9 mouse cellular contexts compared by ENCODE assay signal in the genomic region with DNA sequence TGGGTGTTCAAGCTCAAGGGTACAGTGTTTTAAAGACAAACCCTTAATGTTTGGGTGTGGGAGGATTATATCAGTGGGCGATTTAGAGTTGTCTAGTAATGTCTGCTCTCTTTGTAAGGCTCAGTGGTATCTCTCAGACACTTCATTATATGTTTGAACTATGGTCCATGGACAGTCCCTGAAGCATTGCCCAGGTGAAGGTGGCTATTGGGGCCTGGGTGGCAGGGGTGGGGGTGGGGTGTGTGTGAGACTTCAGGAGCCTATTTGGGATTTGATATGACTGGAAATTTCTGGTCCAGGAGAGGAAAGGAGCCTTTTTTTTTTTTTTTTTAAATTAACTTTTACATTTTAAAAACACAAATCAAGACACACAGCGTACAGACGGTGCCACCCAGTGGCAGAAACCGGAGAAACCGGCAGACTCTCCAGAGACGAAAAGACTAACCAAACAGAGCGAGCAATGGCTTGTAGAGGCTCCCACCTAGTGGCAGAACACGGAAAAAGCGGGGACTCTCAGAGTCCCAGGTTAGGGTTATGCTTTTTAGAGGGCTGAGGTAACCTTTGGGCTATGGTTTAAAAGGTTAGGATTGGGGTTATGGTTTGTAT. TPM values are rescaled to one million over a fixed set of nuclear protein-coding genes. Genes with fewer than 3 reads are reported as not detected.
DNase-seq lines count a peak whose midpoint lies in the region; ATAC-seq and TF ChIP-seq lines count a peak whose summit lies in the region.
"Had no signal": no experiment of that assay in that cellular context is flagged by ENCODE, and none has a peak within 500 bp of the region (broad histone marks: within the 10 kb centered on the region; RNA-seq: fewer than 3 reads in every experiment).

No protein-coding gene starts in this region.

- no peak for TF ChIP-seq EP300 in CH12.LX (IDR thresholded peaks at IDR 0.05; ENCODE audit: low read length)

- H3K9me3 ChIP-seq in CH12.LX (replicated peaks; ENCODE audit: low read length) = no peaks in the 10 kb centered on the region
- H3K9me3 ChIP-seq in forebrain, embryonic 15.5 days = no peaks in the 10 kb centered on the region
- no peaks in the 10 kb centered on the region for H3K9me3 ChIP-seq in lung, embryonic 14.5 days (ENCODE audit: low read depth, low read length)
- H3K9me3 ChIP-seq: heart, embryonic 13.5 days had no signal

- peak; percentile 96 for ATAC-seq in forebrain, embryonic 15.5 days (replicated peaks)
- peak; percentile 90 for ATAC-seq in lung, embryonic 14.5 days (ENCODE audit: insufficient read depth)

- DNase-seq in CH12.LX (ENCODE audit: extremely low read depth) = peak; percentile 90
- peak; percentile 43 for DNase-seq in c-Kit-positive CD71-positive TER-119-negative erythroid progenitor cells, embryonic 14.5 days (ENCODE audit: low read depth)
- peak; percentile 91 for DNase-seq in heart, postnatal 4 days
- DNase-seq in layer of hippocampus, adult 2 months (ENCODE audit: low spot score in 2 of 2) = peak; percentile 88 to 92
- peak; percentile 97 for DNase-seq in lung, embryonic 14.5 days
- peak; percentile 49 for DNase-seq in ovary, postnatal 10 days (ENCODE audit: low spot score)
- peak; percentile 90 for DNase-seq in thymus, postnatal 0 days (ENCODE audit: low spot score)

- TF ChIP-seq CTCF in CH12.LX (conservative IDR thresholded peaks at IDR 0.05 in 1 of 2, IDR thresholded peaks at IDR 0.05 in 1 of 2; ENCODE audit: low read depth in 2 of 2, low read length in 2 of 2) = peak; percentile 53 to 100; a peak in 3 of 4 replicates
- TF ChIP-seq CTCF in layer of hippocampus, adult 2 months (conservative IDR thresholded peaks at IDR 0.05) = peak; percentile 98
- peak; percentile 94 for TF ChIP-seq CTCF in lung, embryonic 14.5 days (IDR thresholded peaks at IDR 0.05; ENCODE audit: low read depth)

- no peak; the same call in none of the 2 replicates for TF ChIP-seq RAD21 in CH12.LX (IDR thresholded peaks at IDR 0.05; ENCODE audit: low read depth, low read length)

- H3K27ac ChIP-seq in CH12.LX (ENCODE audit: insufficient read depth, low read depth) = no peak overlapping the region
- no peak overlapping the region for H3K27ac ChIP-seq in forebrain, embryonic 15.5 days (replicated peaks)
- no peak overlapping the region for H3K27ac ChIP-seq in layer of hippocampus, adult 2 months
- H3K27ac ChIP-seq in lung, embryonic 14.5 days (ENCODE audit: low read depth) = no peak overlapping the region
- H3K27ac ChIP-seq: heart, embryonic 13.5 days had no signal

- in situ Hi-C loops in CH12.LX (cut with MboI; ENCODE audit: low pct_ligation_motif_present, low pct_unique_long_range_greater_than_20kb, low sequenced_read_pairs) = loop anchor here (5.0 to 10.0 kb wide), 2 partner anchors 37 to 64 kb away; no protein-coding TSS in a partner anchor

- H3K9ac ChIP-seq in CH12.LX (ENCODE audit: insufficient read depth, low read depth) = no peak overlapping the region
- H3K9ac ChIP-seq in forebrain, embryonic 15.5 days (replicated peaks) = no peak overlapping the region
- H3K9ac ChIP-seq in lung, embryonic 14.5 days = no peak overlapping the region
- H3K9ac ChIP-seq: heart, embryonic 13.5 days had no signal

- dilution Hi-C loops in CH12.LX (cut with MboI; ENCODE audit: extremely low pct_ligation_motif_present, extremely low pct_unique_long_range_greater_than_20kb, low sequenced_read_pairs) = no loop called here

- no peaks in the 10 kb centered on the region for H3K27me3 ChIP-seq in CH12.LX (replicated peaks)
- H3K27me3 ChIP-seq in forebrain, embryonic 15.5 days = no peaks in the 10 kb centered on the region
- H3K27me3 ChIP-seq in lung, embryonic 14.5 days (ENCODE audit: insufficient read depth, low read length) = no peaks in the 10 kb centered on the region

- no peaks in the 10 kb centered on the region for H3K36me3 ChIP-seq in CH12.LX (replicated peaks in 1 of 2; ENCODE audit: control insufficient read depth in 1 of 2, insufficient read depth in 1 of 2, low read length in 1 of 2)
- no peaks in the 10 kb centered on the region for H3K36me3 ChIP-seq in forebrain, embryonic 15.5 days
- no peaks in the 10 kb centered on the region for H3K36me3 ChIP-seq in lung, embryonic 14.5 days (ENCODE audit: insufficient read depth)
- H3K36me3 ChIP-seq: heart, embryonic 13.5 days had no signal

- peaks cover 0 to 7% of the 10 kb centered on the region in 2 experiments; a peak in 1 of 4 replicates for H3K4me1 ChIP-seq in CH12.LX (ENCODE audit: control insufficient read depth in 1 of 2, insufficient read depth in 2 of 2)
- no peaks in the 10 kb centered on the region for H3K4me1 ChIP-seq in forebrain, embryonic 15.5 days
- H3K4me1 ChIP-seq in lung, embryonic 14.5 days (ENCODE audit: insufficient read depth) = no peaks in the 10 kb centered on the region
- H3K4me1 ChIP-seq: heart, embryonic 13.5 days had no signal

- no peak overlapping the region for H3K4me2 ChIP-seq in CH12.LX (ENCODE audit: insufficient read depth, low read depth, poor library complexity, severe bottlenecking)
- no peak overlapping the region for H3K4me2 ChIP-seq in forebrain, embryonic 15.5 days (replicated peaks)
- no peak overlapping the region for H3K4me2 ChIP-seq in lung, embryonic 14.5 days
- H3K4me2 ChIP-seq: heart, embryonic 13.5 days had no signal

- H3K4me3 ChIP-seq in CH12.LX (replicated peaks in 1 of 3; ENCODE audit: low read depth in 2 of 3, low read length in 2 of 3, poor library complexity in 1 of 3) = no peak overlapping the region
- H3K4me3 ChIP-seq in forebrain, embryonic 15.5 days = no peak overlapping the region
- H3K4me3 ChIP-seq in layer of hippocampus, adult 2 months = no peak overlapping the region
- H3K4me3 ChIP-seq in lung, embryonic 14.5 days (ENCODE audit: low read depth, low read length) = no peak overlapping the region
- H3K4me3 ChIP-seq: heart, embryonic 13.5 days had no signal

- H3K79me2 ChIP-seq in CH12.LX (replicated peaks; ENCODE audit: control insufficient read depth, extremely low read depth, insufficient read depth, poor library complexity, severe bottlenecking) = no peaks in the 10 kb centered on the region

- 1% methylated on average over 9 of the region's 9 CpGs for WGBS in forebrain, embryonic 15.5 days
- WGBS in lung, embryonic 14.5 days = 1% methylated on average over 9 of the region's 9 CpGs

- no peak for TF ChIP-seq POLR2A in CH12.LX (IDR thresholded peaks at IDR 0.05; ENCODE audit: low read depth, low read length)

TF ChIP-seq in CH12.LX, 34 proteins besides CTCF, POLR2A, EP300 and RAD21 (continues in another document):
- TF ChIP-seq POLR2AphosphoS2 (IDR thresholded peaks at IDR 0.05; ENCODE audit: low read depth, low read length) (no peak), TBP (conservative IDR thresholded peaks at IDR 0.05; ENCODE audit: low read depth, low read length) (no peak), USF1 (IDR thresholded peaks at IDR 0.05; ENCODE audit: low read depth, low read length) (no peak), TCF12 (IDR thresholded peaks at IDR 0.05; ENCODE audit: low read depth, low read length) (no peak), KAT2A (IDR thresholded peaks at IDR 0.05; ENCODE audit: insufficient replicate concordance, low read length) (no peak), SIN3A (IDR thresholded peaks at IDR 0.05; ENCODE audit: low read length) (no peak), HCFC1 (IDR thresholded peaks at IDR 0.05; ENCODE audit: low read depth, low read length) (0 out of 2 replicates have a peak, but pooled peaks have one; percentile 22), IRF4 (IDR thresholded peaks at IDR 0.05; ENCODE audit: low read depth, low read length) (peak; percentile 68), ETS1 (conservative IDR thresholded peaks at IDR 0.05; ENCODE audit: low read depth, low read length) (no peak), ZKSCAN1 (IDR thresholded peaks at IDR 0.05; ENCODE audit: borderline replicate concordance, low read depth, low read length) (no peak), UBTF (IDR thresholded peaks at IDR 0.05; ENCODE audit: low read depth, low read length) (no peak), JUN (IDR thresholded peaks at IDR 0.05; ENCODE audit: insufficient read depth, low read depth, low read length) (no peak), GABPA (IDR thresholded peaks at IDR 0.05; ENCODE audit: insufficient replicate concordance, low read depth, low read length) (no peak), USF2 (conservative IDR thresholded peaks at IDR 0.05; ENCODE audit: low read depth, low read length) (no peak), CHD2 (IDR thresholded peaks at IDR 0.05; ENCODE audit: low read length) (no peak), CHD1 (IDR thresholded peaks at IDR 0.05; ENCODE audit: low read depth, low read length) (no peak), SMC3 (IDR thresholded peaks at IDR 0.05; ENCODE audit: low read depth, low read length) (peak; percentile 99), RCOR1 (conservative IDR thresholded peaks at IDR 0.05; ENCODE audit: low read depth, low read length) (no peak; the same call in 1 of the 2 replicates), ELF1 (IDR thresholded peaks at IDR 0.05; ENCODE audit: low read depth, low read length) (peak; percentile 47), MEF2A (IDR thresholded peaks at IDR 0.05; ENCODE audit: borderline replicate concordance, low read depth, low read length) (peak; percentile 32; the same call in 1 of the 2 replicates), ZNF384 (IDR thresholded peaks at IDR 0.05; ENCODE audit: low read depth, low read length) (peak; percentile 93), NRF1 (IDR thresholded peaks at IDR 0.05; ENCODE audit: low read depth, low read length) (peak; percentile 37; the same call in 1 of the 2 replicates)

RNA-seq across cellular contexts. Expression of gene Pdcd1, which starts 26.6 kb away (rescaled TPM):
- total RNA-seq in CH12.LX (2012; rRNA removed) (26.4 and 40.3 TPM in 2 replicates), CH12.LX (2014; rRNA removed) (26.5 and 30.1 TPM in 2 replicates)
- 35.1 and 36.7 TPM in 2 replicates for polyA plus RNA-seq in CH12.LX (2012; ENCODE audit: insufficient read length, low read depth)
- polyA plus RNA-seq in forebrain, embryonic 15.5 days (2015; fragmentation: Nextera tagmentation; extraction: Ambion mirVana) = not detected in 2 replicates
- total RNA-seq in heart, postnatal 4 days (2021) = not detected
- under 1 TPM in 1 of 2 experiments, not detected in 1; 0.31 TPM for total RNA-seq in layer of hippocampus, adult 2 months (2021)
- 0.09 and 0.16 TPM in 2 replicates for polyA plus RNA-seq in lung, embryonic 14.5 days (2014; fragmentation: Nextera tagmentation; extraction: Ambion mirVana)
- polyA plus RNA-seq in thymus, postnatal 0 days (2015; fragmentation: Nextera tagmentation; extraction: Ambion mirVana) = 17.6 and 19.3 TPM in 2 replicates

RNA-seq across cellular contexts. Expression of gene Neu4, which starts 58.7 kb away (rescaled TPM):
- total RNA-seq in CH12.LX (2012; rRNA removed) = not detected in 2 replicates
- not detected in 2 replicates for total RNA-seq in CH12.LX (2014; rRNA removed)
- not detected in 2 replicates for polyA plus RNA-seq in CH12.LX (2012; ENCODE audit: insufficient read length, low read depth)
- polyA plus RNA-seq in forebrain, embryonic 15.5 days (2015; fragmentation: Nextera tagmentation; extraction: Ambion mirVana) = not detected in 2 replicates
- not detected for total RNA-seq in heart, postnatal 4 days (2021)
- 10 to 100 TPM in 1 of 2 experiments, 1 to 10 TPM in 1; 9.4 to 10.6 TPM for total RNA-seq in layer of hippocampus, adult 2 months (2021)
- not detected in 2 replicates for polyA plus RNA-seq in lung, embryonic 14.5 days (2014; fragmentation: Nextera tagmentation; extraction: Ambion mirVana)
- not detected in 2 replicates for polyA plus RNA-seq in thymus, postnatal 0 days (2015; fragmentation: Nextera tagmentation; extraction: Ambion mirVana)

Comparison
In these comparisons a context has a peak if more than half of its experiments do, and no peak if none do; other contexts are left out.
1. DNase-seq: peak in every context shown above with its lines; median percentile 97 in lung, embryonic 14.5 days; 91 in heart, postnatal 4 days; 90 in CH12.LX; 90 in layer of hippocampus, adult 2 months; 90 in thymus, postnatal 0 days; 49 in ovary, postnatal 10 days; 43 in c-Kit-positive CD71-positive TER-119-negative erythroid progenitor cells, embryonic 14.5 days.
2. RNA of gene Pdcd1, which starts 26.6 kb away (polyA plus RNA-seq): 35.1 to 36.7 TPM in CH12.LX and 17.6 to 19.3 TPM in thymus, postnatal 0 days; 0.09 to 0.16 TPM in lung, embryonic 14.5 days and not detected in forebrain, embryonic 15.5 days; every median in the first group is over 10 times any median in the second.
3. Peak in every context shown above with its lines, with median percentiles within 50 percentile points of each other: CTCF ChIP-seq.